Mouse (Mus musculus): ENCODE data around the gene H60c. TPM values are rescaled to one million over a fixed set of nuclear protein-coding genes. Genes with fewer than 3 reads are reported as not detected.

Gene H60c
- not detected in 2 replicates for polyA plus RNA-seq (2012; rRNA removed)

GRCm38 (mm10) chr10:3267671-3268070, at the start of gene H60c:
H60c (minus strand) TSS chr10:3267771.
- Histone ChIP-seq H3K27me3 (ENCODE audit: control insufficient read depth, insufficient read depth, low read length) (no peaks in the 10 kb centered on the region), H3K4me1 (replicated peaks; ENCODE audit: control insufficient read depth, insufficient read depth, low read length) (no peaks in the 10 kb centered on the region), H3K36me3 (ENCODE audit: control insufficient read depth, insufficient read depth, low read length) (no peaks in the 10 kb centered on the region), H3K27ac (ENCODE audit: control insufficient read depth, insufficient read depth, low read length) (no peak within 1 kb of the TSS), H3K4me3 (ENCODE audit: control insufficient read depth, insufficient read depth, low read length) (no peak within 1 kb of the TSS)
- TF ChIP-seq CTCF (IDR thresholded peaks at IDR 0.05; ENCODE audit: borderline replicate concordance, control insufficient read depth, extremely low read depth, insufficient read depth, low read length, poor library complexity): no peak
- TF ChIP-seq POLR2A (IDR thresholded peaks at IDR 0.05; ENCODE audit: control insufficient read depth, extremely low read depth, insufficient read depth, low read length, poor library complexity): no peak
- no peak for DNase-seq
- 70% methylated on average over 8 of the region's 8 CpGs for WGBS

GRCm38 (mm10) chr10:3308821-3309206, 41.2 kb upstream of the H60c start:
- H3K27me3 ChIP-seq (ENCODE audit: control insufficient read depth, insufficient read depth, low read length): no peaks in the 10 kb centered on the region
- no peak overlapping the region for H3K4me3 ChIP-seq (ENCODE audit: control insufficient read depth, insufficient read depth, low read length)
- H3K4me1 ChIP-seq (replicated peaks; ENCODE audit: control insufficient read depth, insufficient read depth, low read length): no peaks in the 10 kb centered on the region
- TF ChIP-seq CTCF (IDR thresholded peaks at IDR 0.05; ENCODE audit: borderline replicate concordance, control insufficient read depth, extremely low read depth, insufficient read depth, low read length, poor library complexity) (no peak), POLR2A (IDR thresholded peaks at IDR 0.05; ENCODE audit: control insufficient read depth, extremely low read depth, insufficient read depth, low read length, poor library complexity) (no peak)
- no peak overlapping the region for H3K27ac ChIP-seq (ENCODE audit: control insufficient read depth, insufficient read depth, low read length)
- H3K36me3 ChIP-seq (ENCODE audit: control insufficient read depth, insufficient read depth, low read length): no peaks in the 10 kb centered on the region
- 92% methylated on average over 1 of the region's 1 CpGs for WGBS
- DNase-seq: no peak

- Histone ChIP-seq H3K4me3 (ENCODE audit: control insufficient read depth, insufficient read depth, low read length) (no peak overlapping the region), H3K27ac (ENCODE audit: control insufficient read depth, insufficient read depth, low read length) (no peak overlapping the region), H3K4me1 (replicated peaks; ENCODE audit: control insufficient read depth, insufficient read depth, low read length) (no peaks in the 10 kb centered on the region), H3K27me3 (ENCODE audit: control insufficient read depth, insufficient read depth, low read length) (no peaks in the 10 kb centered on the region), H3K36me3 (ENCODE audit: control insufficient read depth, insufficient read depth, low read length) (no peaks in the 10 kb centered on the region)
- 92% methylated on average over 4 of the region's 4 CpGs for WGBS
- no peak for TF ChIP-seq POLR2A (IDR thresholded peaks at IDR 0.05; ENCODE audit: control insufficient read depth, extremely low read depth, insufficient read depth, low read length, poor library complexity)
- no peak for TF ChIP-seq CTCF (IDR thresholded peaks at IDR 0.05; ENCODE audit: borderline replicate concordance, control insufficient read depth, extremely low read depth, insufficient read depth, low read length, poor library complexity)
- DNase-seq: no peak
These were observed 40.7 kb upstream of the H60c start for GRCm38 (mm10) chr10:3308180-3308820.

GRCm38 (mm10) chr10:3307752-3308151, 40.2 kb upstream of the H60c start:
- TF ChIP-seq CTCF (IDR thresholded peaks at IDR 0.05; ENCODE audit: borderline replicate concordance, control insufficient read depth, extremely low read depth, insufficient read depth, low read length, poor library complexity) (no peak), POLR2A (IDR thresholded peaks at IDR 0.05; ENCODE audit: control insufficient read depth, extremely low read depth, insufficient read depth, low read length, poor library complexity) (no peak)
- Histone ChIP-seq H3K36me3 (ENCODE audit: control insufficient read depth, insufficient read depth, low read length) (no peaks in the 10 kb centered on the region), H3K4me1 (replicated peaks; ENCODE audit: control insufficient read depth, insufficient read depth, low read length) (no peaks in the 10 kb centered on the region), H3K4me3 (ENCODE audit: control insufficient read depth, insufficient read depth, low read length) (no peak overlapping the region), H3K27me3 (ENCODE audit: control insufficient read depth, insufficient read depth, low read length) (no peaks in the 10 kb centered on the region), H3K27ac (ENCODE audit: control insufficient read depth, insufficient read depth, low read length) (no peak overlapping the region)
- 49% methylated on average over 2 of the region's 2 CpGs for WGBS
- no peak for DNase-seq

- WGBS: 64% methylated on average over 2 of the region's 2 CpGs
- no peaks in the 10 kb centered on the region for H3K4me1 ChIP-seq (replicated peaks; ENCODE audit: control insufficient read depth, insufficient read depth, low read length)
- TF ChIP-seq POLR2A (IDR thresholded peaks at IDR 0.05; ENCODE audit: control insufficient read depth, extremely low read depth, insufficient read depth, low read length, poor library complexity) (no peak), CTCF (IDR thresholded peaks at IDR 0.05; ENCODE audit: borderline replicate concordance, control insufficient read depth, extremely low read depth, insufficient read depth, low read length, poor library complexity) (no peak)
- H3K27me3 ChIP-seq (ENCODE audit: control insufficient read depth, insufficient read depth, low read length): no peaks in the 10 kb centered on the region
- DNase-seq: no peak
- H3K27ac ChIP-seq (ENCODE audit: control insufficient read depth, insufficient read depth, low read length): no peak overlapping the region
- no peak overlapping the region for H3K4me3 ChIP-seq (ENCODE audit: control insufficient read depth, insufficient read depth, low read length)
- H3K36me3 ChIP-seq (ENCODE audit: control insufficient read depth, insufficient read depth, low read length): no peaks in the 10 kb centered on the region
These were observed 26.4 kb upstream of the H60c start for GRCm38 (mm10) chr10:3293969-3294368.

- no peak overlapping the region for H3K27ac ChIP-seq (ENCODE audit: control insufficient read depth, insufficient read depth, low read length)
These were observed 13.5 kb upstream of the H60c start for GRCm38 (mm10) chr10:3281047-3281446.

GRCm38 (mm10) chr10:3274065-3274464, 6.5 kb upstream of the H60c start:
- H3K27ac ChIP-seq (ENCODE audit: control insufficient read depth, insufficient read depth, low read length): no peak overlapping the region
- 16% methylated on average over 3 of the region's 3 CpGs for WGBS
- no peak for DNase-seq

More at GRCm38 (mm10) chr10:3281047-3281446, 13.5 kb upstream of the H60c start:
- no peaks in the 10 kb centered on the region for H3K4me1 ChIP-seq (replicated peaks; ENCODE audit: control insufficient read depth, insufficient read depth, low read length)
- H3K36me3 ChIP-seq (ENCODE audit: control insufficient read depth, insufficient read depth, low read length): no peaks in the 10 kb centered on the region
- H3K4me3 ChIP-seq (ENCODE audit: control insufficient read depth, insufficient read depth, low read length): no peak overlapping the region
- no peak for DNase-seq
- no peak for TF ChIP-seq CTCF (IDR thresholded peaks at IDR 0.05; ENCODE audit: borderline replicate concordance, control insufficient read depth, extremely low read depth, insufficient read depth, low read length, poor library complexity)
- no peak for TF ChIP-seq POLR2A (IDR thresholded peaks at IDR 0.05; ENCODE audit: control insufficient read depth, extremely low read depth, insufficient read depth, low read length, poor library complexity)
- H3K27me3 ChIP-seq (ENCODE audit: control insufficient read depth, insufficient read depth, low read length): no peaks in the 10 kb centered on the region
- 16% methylated on average over 2 of the region's 2 CpGs for WGBS

More at GRCm38 (mm10) chr10:3274065-3274464, 6.5 kb upstream of the H60c start:
- Histone ChIP-seq H3K27me3 (ENCODE audit: control insufficient read depth, insufficient read depth, low read length) (no peaks in the 10 kb centered on the region), H3K4me1 (replicated peaks; ENCODE audit: control insufficient read depth, insufficient read depth, low read length) (no peaks in the 10 kb centered on the region), H3K36me3 (ENCODE audit: control insufficient read depth, insufficient read depth, low read length) (no peaks in the 10 kb centered on the region), H3K4me3 (ENCODE audit: control insufficient read depth, insufficient read depth, low read length) (no peak overlapping the region)
- TF ChIP-seq POLR2A (IDR thresholded peaks at IDR 0.05; ENCODE audit: control insufficient read depth, extremely low read depth, insufficient read depth, low read length, poor library complexity) (no peak), CTCF (IDR thresholded peaks at IDR 0.05; ENCODE audit: borderline replicate concordance, control insufficient read depth, extremely low read depth, insufficient read depth, low read length, poor library complexity) (no peak)
